Mouse (Mus musculus) stomach, embryonic 16.5 days (tissue): ENCODE results near the gene Dip2a. TPM values are rescaled to one million over a fixed set of nuclear protein-coding genes. Genes with fewer than 3 reads are reported as not detected.

Source experiments
- ATAC-seq: fragments of 200-750 bp; cut with Nextera tagmentation; 2 replicates; pipeline ENCODE4 v1.8.0; 2017; ENCODE audit warnings: moderate number of reproducible peaks, moderate TSS enrichment; ENCODE audit not compliant: insufficient read depth, low FRiP score
- H3K27ac ChIP-seq: fragments of 300-500 bp; sonication (generic); 2 replicates; pipeline ENCODE4 v1.5.1; 2014; ENCODE audit warnings: low read length
- H3K27me3 ChIP-seq: fragments of 300-500 bp; sonication (generic); 2 replicates; pipeline ENCODE4 v1.6.1; 2014; ENCODE audit warnings: low read length, control low read depth, mixed read lengths; ENCODE audit not compliant: control insufficient read depth, insufficient read depth
- H3K36me3 ChIP-seq: fragments of 300-500 bp; sonication (generic); 2 replicates; pipeline ENCODE4 v1.6.1; 2014; ENCODE audit warnings: low read length; ENCODE audit not compliant: control insufficient read depth, insufficient read depth
- H3K4me1 ChIP-seq: fragments of 300-500 bp; sonication (generic); 2 replicates; pipeline ENCODE4 v1.6.1; 2014; ENCODE audit warnings: low read length, control low read depth, mixed read lengths; ENCODE audit not compliant: control insufficient read depth, insufficient read depth
- H3K4me2 ChIP-seq: fragments of 300-500 bp; sonication (generic); 2 replicates; pipeline ENCODE4 v1.6.1; 2014; ENCODE audit warnings: low read depth, low read length, mixed read lengths
- H3K4me3 ChIP-seq: fragments of 300-500 bp; sonication (generic); replicated peaks from 2 replicates; pipeline ENCODE4 v1.5.1; 2014; ENCODE audit warnings: mild to moderate bottlenecking, low read length
- H3K9ac ChIP-seq: fragments of 300-500 bp; sonication (generic); 2 replicates; pipeline ENCODE4 v1.6.1; 2014; ENCODE audit warnings: low read length
- H3K9me3 ChIP-seq: fragments of 300-500 bp; sonication (generic); replicated peaks from 2 replicates; pipeline ENCODE4 v1.6.1; 2016; ENCODE audit warnings: low read length, control low read depth; ENCODE audit not compliant: control insufficient read depth
- WGBS: fragments of 180-500 bp; shearing (Covaris S2); extraction: QIAGEN DNeasy Blood & Tissue Kit; methylation state at CpG from one replicate; pipeline ENCODE4 v1.1.7; 2014; 5-methylcytosine and 5-hydroxymethylcytosine counted together
- polyA plus RNA-seq: library from polyadenylated mRNA; unstranded; fragments of >200 nt; fragmentation: Nextera tagmentation; extraction: Ambion mirVana; gene quantifications from 2 replicates; pipeline ENCODE4 v1.2.1, GENCODE M21; 2015

The Dip2a gene
- 10.0 and 10.2 TPM in 2 replicates for polyA plus RNA-seq

- under 1% methylated on average over 83 of the region's 94 CpGs for WGBS
- peak; percentile 93 for ATAC-seq
Observed at GRCm38 (mm10) chr10:76344711-76345539, at the start of gene Dip2a. Gene Dip2a, minus strand, starts transcription at chr10:76345291.

GRCm38 (mm10) chr10:76392596-76392995 is 47.5 kb upstream of the Dip2a start:
- Histone ChIP-seq H3K9ac (no peak overlapping the region), H3K36me3 (peaks cover 28% of the 10 kb centered on the region)
- WGBS, result 92% methylated on average over 12 of the region's 12 CpGs

More at GRCm38 (mm10) chr10:76344711-76345539, at the start of gene Dip2a:
- Histone ChIP-seq H3K9ac (peak within 1 kb of the TSS; percentile 93), H3K9me3 (no peaks in the 10 kb centered on the region), H3K27ac (peak within 1 kb of the TSS; percentile 81), H3K36me3 (no peaks in the 10 kb centered on the region; the same call in 1 of the 2 replicates), H3K27me3 (no peaks in the 10 kb centered on the region), H3K4me3 (peak within 1 kb of the TSS; percentile 85), H3K4me1 (peaks cover 17% of the 10 kb centered on the region), H3K4me2 (peak within 1 kb of the TSS; percentile 97)

GRCm38 (mm10) chr10:76391786-76392185 is 46.7 kb upstream of the Dip2a start:
- 86% methylated on average over 9 of the region's 9 CpGs for WGBS
- no peak overlapping the region for H3K27ac ChIP-seq
- H3K4me2 ChIP-seq, result no peak overlapping the region
- H3K9ac ChIP-seq, result no peak overlapping the region
- no peak overlapping the region for H3K4me3 ChIP-seq
- H3K4me1 ChIP-seq, result no peaks in the 10 kb centered on the region
- no peaks in the 10 kb centered on the region; the same call in 1 of the 2 replicates for H3K9me3 ChIP-seq
- no peaks in the 10 kb centered on the region for H3K27me3 ChIP-seq
- ATAC-seq, result no peak
- peaks cover 28% of the 10 kb centered on the region for H3K36me3 ChIP-seq

More at GRCm38 (mm10) chr10:76392596-76392995, 47.5 kb upstream of the Dip2a start:
- H3K4me3 ChIP-seq, result no peak overlapping the region
- no peaks in the 10 kb centered on the region for H3K4me1 ChIP-seq
- no peak overlapping the region for H3K27ac ChIP-seq
- H3K4me2 ChIP-seq, result no peak overlapping the region
- H3K9me3 ChIP-seq, result no peaks in the 10 kb centered on the region; the same call in 1 of the 2 replicates
- H3K27me3 ChIP-seq, result no peaks in the 10 kb centered on the region
- no peak for ATAC-seq

GRCm38 (mm10) chr10:76391166-76391565 is 46.1 kb upstream of the Dip2a start:
- H3K36me3 ChIP-seq, result peaks cover 30% of the 10 kb centered on the region
- no peak overlapping the region for H3K4me3 ChIP-seq
- no peaks in the 10 kb centered on the region for H3K4me1 ChIP-seq
- 94% methylated on average over 9 of the region's 9 CpGs for WGBS
- no peaks in the 10 kb centered on the region; the same call in 1 of the 2 replicates for H3K9me3 ChIP-seq
- no peak overlapping the region for H3K4me2 ChIP-seq
- H3K27me3 ChIP-seq, result no peaks in the 10 kb centered on the region
- H3K9ac ChIP-seq, result no peak overlapping the region
- ATAC-seq, result no peak
- no peak overlapping the region for H3K27ac ChIP-seq

GRCm38 (mm10) chr10:76374981-76375380 is 29.9 kb upstream of the Dip2a start:
- Histone ChIP-seq H3K4me3 (no peak overlapping the region), H3K4me2 (no peak overlapping the region), H3K9ac (no peak overlapping the region), H3K36me3 (peaks cover 14% of the 10 kb centered on the region), H3K4me1 (no peaks in the 10 kb centered on the region), H3K9me3 (no peaks in the 10 kb centered on the region), H3K27ac (no peak overlapping the region), H3K27me3 (no peaks in the 10 kb centered on the region)
- ATAC-seq, result no peak
- 90% methylated on average over 18 of the region's 18 CpGs for whole genome bisulfite sequencing

GRCm38 (mm10) chr10:76371736-76372135 is 26.6 kb upstream of the Dip2a start:
- Histone ChIP-seq H3K4me3 (no peak overlapping the region), H3K27ac (no peak overlapping the region), H3K4me2 (no peak overlapping the region), H3K4me1 (no peaks in the 10 kb centered on the region), H3K27me3 (no peaks in the 10 kb centered on the region), H3K36me3 (peaks cover 15% of the 10 kb centered on the region), H3K9ac (no peak overlapping the region), H3K9me3 (no peaks in the 10 kb centered on the region)
- 90% methylated on average over 3 of the region's 3 CpGs for WGBS
- ATAC-seq, result no peak

GRCm38 (mm10) chr10:76368766-76369165 is 23.7 kb upstream of the Dip2a start:
- Histone ChIP-seq H3K9me3 (no peaks in the 10 kb centered on the region), H3K4me1 (no peaks in the 10 kb centered on the region), H3K4me2 (no peak overlapping the region), H3K4me3 (no peak overlapping the region), H3K36me3 (peaks cover 6% of the 10 kb centered on the region; the same call in 1 of the 2 replicates), H3K27ac (no peak overlapping the region), H3K9ac (no peak overlapping the region), H3K27me3 (no peaks in the 10 kb centered on the region)
- 92% methylated on average over 13 of the region's 13 CpGs for WGBS
- no peak for ATAC-seq

GRCm38 (mm10) chr10:76363233-76363632 is 18.1 kb upstream of the Dip2a start:
- WGBS, result 85% methylated on average over 3 of the region's 3 CpGs
- ATAC-seq, result no peak

GRCm38 (mm10) chr10:76358468-76358867 is 13.4 kb upstream of the Dip2a start:
- no peak for ATAC-seq
- Histone ChIP-seq H3K9ac (no peak overlapping the region), H3K36me3 (0 out of 2 replicates have a peak, but pooled peaks cover 5% of the 10 kb centered on the region), H3K27me3 (no peaks in the 10 kb centered on the region), H3K9me3 (no peaks in the 10 kb centered on the region), H3K4me1 (no peaks in the 10 kb centered on the region), H3K4me2 (no peak overlapping the region), H3K27ac (no peak overlapping the region), H3K4me3 (no peak overlapping the region)
- WGBS, result 67% methylated on average over 5 of the region's 5 CpGs

More at GRCm38 (mm10) chr10:76363233-76363632, 18.1 kb upstream of the Dip2a start:
- no peak overlapping the region for H3K4me3 ChIP-seq
- no peaks in the 10 kb centered on the region for H3K9me3 ChIP-seq
- no peaks in the 10 kb centered on the region for H3K4me1 ChIP-seq
- no peak overlapping the region for H3K4me2 ChIP-seq
- peaks cover 4% of the 10 kb centered on the region; the same call in 1 of the 2 replicates for H3K36me3 ChIP-seq
- H3K9ac ChIP-seq, result no peak overlapping the region
- H3K27ac ChIP-seq, result no peak overlapping the region
- H3K27me3 ChIP-seq, result no peaks in the 10 kb centered on the region
